Comparison of ENCODE assay signal across 20 mouse cellular contexts in genomic region chr6:89315263-89315662, GRCm38 (mm10). TPM values are rescaled to one million over a fixed set of nuclear protein-coding genes. Genes with fewer than 3 reads are reported as not detected.
DNase-seq lines count a peak whose midpoint lies in the region; ATAC-seq lines count a peak whose summit lies in the region.
"Had no signal": no experiment of that assay in that cellular context is flagged by ENCODE, and none has a peak within 500 bp of the region (broad histone marks: within the 10 kb centered on the region; RNA-seq: fewer than 3 reads in every experiment).

No protein-coding gene starts in this region.

- H3K9ac ChIP-seq in hindbrain, embryonic 12.5 days, result no peak overlapping the region
- no peak overlapping the region for H3K9ac ChIP-seq in hindbrain, embryonic 11.5 days (ENCODE audit: low read depth, low read length)
- H3K9ac ChIP-seq in hindbrain, embryonic 14.5 days, result no peak overlapping the region
- H3K9ac ChIP-seq: kidney, embryonic 15.5 days; liver, postnatal 0 days had no signal

- H3K36me3 ChIP-seq in hindbrain, embryonic 12.5 days, result peaks cover 44% of the 10 kb centered on the region
- H3K36me3 ChIP-seq in hindbrain, embryonic 11.5 days (ENCODE audit: control insufficient read depth, insufficient read depth, low read length), result peaks cover 2% of the 10 kb centered on the region; the same call in 1 of the 2 replicates
- H3K36me3 ChIP-seq in hindbrain, embryonic 14.5 days (replicated peaks; ENCODE audit: control insufficient read depth, insufficient read depth), result peaks cover 31% of the 10 kb centered on the region

- no peaks in the 10 kb centered on the region for H3K27me3 ChIP-seq in hindbrain, embryonic 12.5 days
- no peaks in the 10 kb centered on the region for H3K27me3 ChIP-seq in hindbrain, embryonic 11.5 days (ENCODE audit: control insufficient read depth, insufficient read depth, low read length)
- H3K27me3 ChIP-seq in hindbrain, embryonic 14.5 days (ENCODE audit: control insufficient read depth, insufficient read depth, low read length), result no peaks in the 10 kb centered on the region
- H3K27me3 ChIP-seq: CH12.LX; kidney, embryonic 15.5 days had no signal

- peaks cover 15% of the 10 kb centered on the region for H3K4me1 ChIP-seq in hindbrain, embryonic 12.5 days
- no peaks in the 10 kb centered on the region for H3K4me1 ChIP-seq in hindbrain, embryonic 11.5 days (replicated peaks; ENCODE audit: control insufficient read depth, insufficient read depth, low read length)
- no peaks in the 10 kb centered on the region for H3K4me1 ChIP-seq in hindbrain, embryonic 14.5 days (replicated peaks; ENCODE audit: control insufficient read depth, insufficient read depth, low read length)

- DNase-seq in adrenal gland, postnatal 14 days, result peak; percentile 60
- no peak for DNase-seq in adrenal gland, adult 18-20 months (ENCODE audit: low spot score in 2 of 2)
- DNase-seq in hindbrain, embryonic 11.5 days (ENCODE audit: low spot score), result no peak
- DNase-seq in Muller cell, postnatal 12 days (ENCODE audit: inconsistent ontology term), result peak; percentile 13
- no peak for DNase-seq in hindbrain, embryonic 14.5 days (ENCODE audit: low spot score)
- no peak for DNase-seq in urinary bladder, adult 2 months (ENCODE audit: low spot score)
- DNase-seq in layer of hippocampus, postnatal 10 days (ENCODE audit: low spot score in 2 of 2), result no peak
- DNase-seq: cerebellum, adult 2 months; gastrocnemius, postnatal 36 days; kidney, postnatal 4 days; layer of hippocampus, adult 9-11 months; liver, postnatal 0 days; lung, postnatal 14 days had no signal

- ATAC-seq in hindbrain, embryonic 12.5 days (ENCODE audit: low FRiP score), result no peak
- no peak for ATAC-seq in hindbrain, embryonic 11.5 days (ENCODE audit: low FRiP score)
- no peak for ATAC-seq in hindbrain, embryonic 14.5 days (ENCODE audit: low FRiP score)
- ATAC-seq: intestine, embryonic 16.5 days; liver, postnatal 0 days had no signal

- no peaks in the 10 kb centered on the region for H3K9me3 ChIP-seq in hindbrain, embryonic 12.5 days (replicated peaks)
- H3K9me3 ChIP-seq in hindbrain, embryonic 11.5 days (ENCODE audit: control insufficient read depth, low read length), result no peaks in the 10 kb centered on the region
- H3K9me3 ChIP-seq in hindbrain, embryonic 14.5 days (ENCODE audit: control insufficient read depth, low read length), result no peaks in the 10 kb centered on the region
- H3K9me3 ChIP-seq: kidney, embryonic 15.5 days; limb, embryonic 10.5 days had no signal

- no peak overlapping the region for H3K4me2 ChIP-seq in hindbrain, embryonic 12.5 days (replicated peaks)
- H3K4me2 ChIP-seq in hindbrain, embryonic 11.5 days (replicated peaks; ENCODE audit: low read depth, low read length), result no peak overlapping the region
- no peak overlapping the region for H3K4me2 ChIP-seq in hindbrain, embryonic 14.5 days (replicated peaks)
- H3K4me2 ChIP-seq: kidney, embryonic 15.5 days had no signal

- H3K4me3 ChIP-seq in hindbrain, embryonic 12.5 days, result no peak overlapping the region
- no peak overlapping the region for H3K4me3 ChIP-seq in hindbrain, embryonic 11.5 days (ENCODE audit: low read depth, low read length)
- H3K4me3 ChIP-seq in hindbrain, embryonic 14.5 days (replicated peaks; ENCODE audit: low read length), result no peak overlapping the region
- H3K4me3 ChIP-seq: erythroblast, embryonic 14.5 days; kidney, embryonic 15.5 days; limb, embryonic 10.5 days had no signal

- WGBS in hindbrain, embryonic 12.5 days, result 56% methylated on average over 4 of the region's 4 CpGs
- WGBS in hindbrain, embryonic 11.5 days, result 74% methylated on average over 4 of the region's 4 CpGs
- 58% methylated on average over 4 of the region's 4 CpGs for WGBS in hindbrain, embryonic 14.5 days

- peak overlapping the region; percentile 60 for H3K27ac ChIP-seq in hindbrain, embryonic 12.5 days
- no peak overlapping the region for H3K27ac ChIP-seq in hindbrain, embryonic 11.5 days (ENCODE audit: low read depth, low read length)
- H3K27ac ChIP-seq in hindbrain, embryonic 14.5 days, result 0 out of 2 replicates have a peak overlapping the region, but pooled peaks have one; percentile 22
- H3K27ac ChIP-seq: kidney, embryonic 15.5 days; limb, embryonic 10.5 days; stomach, postnatal 0 days had no signal

RNA-seq across cellular contexts. Expression of gene Plxna1, which starts 47.2 kb away (rescaled TPM):
- total RNA-seq in adrenal gland, postnatal 14 days (2021), result 60.2 and 68.8 TPM in 2 replicates
- total RNA-seq in adrenal gland, adult 18-20 months (2021), result 10 to 100 TPM; 41.0 to 84.6 TPM
- polyA plus RNA-seq in hindbrain, embryonic 12.5 days (2016; fragmentation: Nextera tagmentation; extraction: Ambion mirVana), result 62.8 and 65.2 TPM in 2 replicates
- 28.7 and 35.6 TPM in 2 replicates for polyA plus RNA-seq in hindbrain, embryonic 11.5 days (2014; fragmentation: Nextera tagmentation; extraction: Ambion mirVana)
- 47.3 and 53.3 TPM in 2 replicates for polyA plus RNA-seq in hindbrain, embryonic 14.5 days (2014; fragmentation: Nextera tagmentation; extraction: Ambion mirVana)
- polyA plus RNA-seq in urinary bladder, adult 2 months (2012; rRNA removed), result 34.0 and 36.0 TPM in 2 replicates
- total RNA-seq in layer of hippocampus, postnatal 10 days (2021), result 100 to 1,000 TPM; 159 to 169 TPM

Comparison
In these comparisons a context has a peak if more than half of its experiments do, and no peak if none do; other contexts are left out.
1. DNase-seq: peak in adrenal gland, postnatal 14 days (single experiment) and Muller cell, postnatal 12 days (single experiment); none in adrenal gland, adult 18-20 months (0 of 2), hindbrain, embryonic 11.5 days (single experiment), hindbrain, embryonic 14.5 days (single experiment), urinary bladder, adult 2 months (single experiment) and layer of hippocampus, postnatal 10 days (0 of 2).